Mouse (Mus musculus): ENCODE data around the gene Ghrhr.

- TF ChIP-seq CTCF (IDR thresholded peaks at IDR 0.05) (no peak), EP300 (IDR thresholded peaks at IDR 0.05) (peak; percentile 18; the same call in 1 of the 2 replicates)
These were observed 36.9 kb upstream of the Ghrhr start for GRCm38 (mm10) chr6:55338934-55339825.
